Mouse (Mus musculus) T-helper 1 cell (primary cell): ENCODE data around the gene Gstp3.
"Not testable (repeated sequence)": the region's sequence is repeated elsewhere in the genome, so short reads cannot be mapped to it uniquely, and the experiment has no call there.

ENCODE experiments used
- in situ Hi-C: fragments of 300-600 bp; cut with MboI, MseI; formaldehyde crosslinking; loops from one replicate; pipeline ENCODE4 v1.15.1; 2025; ENCODE audit warnings: high pct_unique_total_duplicates

The Gstp3 gene

DNA sequence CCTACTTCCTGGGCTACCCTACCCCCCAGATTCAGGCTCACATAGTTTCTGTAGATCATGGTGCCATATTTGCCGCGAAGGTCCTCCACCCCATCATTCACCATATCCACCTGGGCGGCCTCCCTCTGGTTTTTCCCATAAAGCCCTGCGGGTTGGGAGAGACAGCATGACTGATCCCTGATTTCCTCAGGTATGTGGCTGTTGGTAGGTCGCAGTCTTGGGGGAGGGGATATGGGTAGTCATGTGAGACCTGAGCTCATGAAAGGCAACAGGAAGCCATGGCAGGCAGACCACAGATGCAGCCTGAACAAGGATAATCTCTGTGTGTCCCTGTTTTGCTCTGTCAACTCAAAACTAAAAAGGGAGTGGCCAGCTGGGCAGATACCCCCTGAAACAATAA is 18.4 kb downstream of the Gstp3 start:
- in situ Hi-C loops = not testable (repeated sequence)

DNA sequence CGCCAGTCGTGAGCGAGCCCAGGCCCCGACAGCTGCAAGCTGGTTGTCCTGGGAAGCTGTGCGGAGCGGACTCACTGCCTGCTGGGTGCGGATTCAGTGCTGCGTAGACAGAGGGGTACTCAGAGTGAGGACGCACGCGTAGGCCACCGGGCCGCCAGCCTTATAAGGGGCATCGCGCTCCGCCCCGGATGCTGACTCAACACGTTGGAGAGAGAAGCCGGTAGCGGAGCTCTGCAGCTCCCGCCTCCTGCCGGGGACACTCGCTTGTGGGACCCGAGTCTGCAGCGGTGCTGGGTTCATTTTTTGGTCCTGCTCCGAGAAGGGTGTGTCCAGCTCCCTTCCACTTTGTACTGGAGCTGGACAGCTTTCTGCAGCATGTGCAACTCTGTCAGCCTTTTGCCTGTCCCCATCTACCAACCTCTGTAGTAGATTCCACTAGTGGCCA is 21.6 kb downstream of the Gstp3 start, which contains the start of gene Gstp1:
TSS of gene Gstp1 (minus strand) at position 198 of the 445 bp plus-strand sequence.
- in situ Hi-C loops = no loop called here

DNA sequence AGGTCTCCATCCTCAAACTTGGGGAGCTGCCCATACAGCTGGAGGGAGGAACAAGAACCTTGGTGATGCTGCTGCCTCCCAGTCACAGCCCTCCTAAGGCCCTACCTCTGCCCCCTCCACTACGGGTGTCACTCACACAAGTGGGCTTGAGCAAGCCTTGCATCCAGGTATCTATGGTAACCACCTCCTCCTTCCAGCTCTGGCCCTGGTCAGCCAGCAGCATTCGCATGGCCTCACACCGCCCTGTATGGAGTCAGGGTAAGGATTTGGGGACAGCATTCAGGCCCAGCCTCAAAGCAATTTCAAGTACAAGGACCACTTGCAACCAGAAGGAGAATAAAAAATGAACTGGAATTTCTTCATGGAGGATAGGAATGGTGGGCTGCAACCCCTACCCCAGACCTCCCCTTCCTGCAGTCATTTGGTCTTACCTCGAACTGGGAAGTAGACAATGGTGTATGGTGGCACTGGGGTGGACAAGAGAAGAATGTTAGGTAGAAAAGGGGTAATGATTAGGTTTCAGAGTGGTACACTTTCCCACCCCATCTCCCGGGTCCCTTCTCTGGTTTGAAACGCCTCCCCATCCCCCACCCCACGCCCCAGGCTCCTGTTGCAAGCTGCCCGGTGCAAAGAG is 22.1 kb downstream of the Gstp3 start:
- in situ Hi-C loops = not testable (repeated sequence)

DNA sequence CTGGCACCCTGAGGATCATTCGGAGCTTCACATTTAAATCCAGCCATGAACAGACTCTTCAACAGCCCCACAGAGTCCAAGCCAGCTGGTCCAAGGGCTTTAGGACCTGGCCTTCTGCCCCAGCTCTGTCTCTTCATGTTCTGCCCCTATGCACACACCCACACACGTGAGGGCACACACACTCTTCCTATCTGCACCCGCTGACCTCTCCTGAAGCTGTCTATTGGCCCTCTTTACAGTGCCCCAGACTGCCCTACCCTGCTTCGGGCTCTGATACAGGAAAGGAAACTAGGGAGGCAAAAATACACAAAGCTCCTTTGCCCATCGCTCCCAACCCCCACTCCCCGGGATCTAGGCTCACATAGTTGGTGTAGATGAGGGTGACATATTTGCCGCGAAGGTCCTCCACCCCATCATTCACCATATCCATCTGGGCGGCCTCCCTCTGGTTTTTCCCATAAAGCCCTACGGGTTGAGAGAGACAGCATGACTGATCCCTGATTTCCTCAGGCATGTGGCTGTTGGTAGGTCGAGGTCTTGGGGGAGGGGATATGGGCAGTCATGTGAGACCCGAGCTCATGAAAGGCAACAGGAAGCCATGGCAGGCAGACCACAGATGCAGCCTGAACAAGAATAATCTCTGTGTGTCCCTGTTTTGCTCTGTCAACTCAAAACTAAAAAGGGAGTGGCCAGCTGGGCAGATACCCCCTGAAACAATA is 22.9 kb downstream of the Gstp3 start:
- in situ Hi-C loops = no loop called here

DNA sequence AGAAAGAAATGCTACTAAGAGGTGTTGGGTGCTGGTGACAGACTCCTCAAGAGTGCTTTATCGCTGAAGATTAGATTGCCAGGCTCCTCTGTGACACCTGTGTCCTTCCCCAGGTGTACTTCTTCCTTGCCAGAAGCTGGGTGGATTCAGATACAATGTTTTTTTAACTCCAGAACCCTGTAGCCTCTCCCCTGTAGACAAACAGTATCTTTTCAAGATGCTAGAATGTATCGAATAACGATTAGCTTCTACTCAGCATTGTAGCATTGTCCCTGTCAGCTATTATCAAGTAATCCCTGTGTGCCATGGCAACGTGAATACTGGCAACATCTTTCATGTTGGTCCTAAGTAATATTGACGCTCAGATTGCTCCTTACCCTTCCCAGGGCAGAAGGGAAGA is 25.6 kb downstream of the Gstp3 start:
- in situ Hi-C loops = no loop called here

DNA sequence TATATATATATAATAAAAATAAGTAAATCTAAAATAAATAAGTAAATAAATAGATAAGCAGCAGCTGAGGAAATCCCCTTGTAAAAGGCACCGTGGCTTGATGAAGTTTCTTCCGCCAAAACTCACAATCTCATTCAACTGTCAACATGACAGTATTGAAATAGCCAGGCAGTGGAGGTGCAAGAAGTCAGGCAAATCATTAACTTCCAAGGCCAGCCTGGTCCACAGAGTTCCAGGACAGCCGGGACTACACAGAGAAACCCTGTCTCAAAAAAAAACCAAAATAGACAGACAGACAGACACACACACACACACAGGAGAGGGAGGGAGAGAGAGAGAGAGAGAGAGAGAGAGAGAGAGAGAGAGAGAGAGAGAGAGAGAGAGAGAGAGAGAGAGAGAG is 26.1 kb downstream of the Gstp3 start:
- in situ Hi-C loops = no loop called here

DNA sequence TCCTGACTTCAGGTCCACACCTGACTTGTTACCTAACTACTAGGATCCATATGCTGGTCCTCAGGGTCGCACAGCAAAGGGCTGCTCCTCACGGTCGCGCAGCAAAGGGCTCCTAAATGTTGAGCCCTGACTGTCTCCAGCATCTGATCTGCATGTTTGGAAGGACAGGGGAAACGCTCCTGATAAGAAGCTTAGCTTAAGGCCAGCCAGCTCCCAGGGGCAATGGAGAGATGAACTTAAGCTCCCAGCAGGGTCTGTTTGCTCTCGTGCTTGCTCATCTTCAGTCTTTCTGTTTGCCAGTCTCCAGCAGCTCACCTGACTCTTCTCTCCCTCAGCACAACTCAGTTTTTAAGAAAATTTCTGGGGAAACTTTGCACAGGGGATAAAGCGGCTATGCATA is 26.7 kb downstream of the Gstp3 start:
- in situ Hi-C loops = no loop called here

DNA sequence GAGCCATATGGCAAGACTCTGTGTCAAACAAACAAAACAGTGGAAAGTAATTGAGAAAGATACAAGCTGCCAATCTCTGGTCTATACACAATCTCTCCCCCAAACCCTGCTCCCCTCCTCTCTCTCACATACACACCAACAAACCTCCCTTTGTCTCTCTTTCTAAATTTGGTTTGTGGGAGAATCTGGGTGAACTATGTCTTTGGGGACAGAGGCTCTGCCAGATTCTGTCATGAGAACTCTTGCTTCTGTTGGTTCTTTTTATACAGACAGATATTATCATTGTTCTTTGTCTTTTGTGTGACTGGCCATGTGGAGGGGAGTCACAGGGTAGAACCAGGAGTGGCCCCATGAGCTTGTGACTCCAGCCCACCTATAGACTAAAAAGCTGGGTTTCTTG is 31.8 kb downstream of the Gstp3 start:
- in situ Hi-C loops = no loop called here

DNA sequence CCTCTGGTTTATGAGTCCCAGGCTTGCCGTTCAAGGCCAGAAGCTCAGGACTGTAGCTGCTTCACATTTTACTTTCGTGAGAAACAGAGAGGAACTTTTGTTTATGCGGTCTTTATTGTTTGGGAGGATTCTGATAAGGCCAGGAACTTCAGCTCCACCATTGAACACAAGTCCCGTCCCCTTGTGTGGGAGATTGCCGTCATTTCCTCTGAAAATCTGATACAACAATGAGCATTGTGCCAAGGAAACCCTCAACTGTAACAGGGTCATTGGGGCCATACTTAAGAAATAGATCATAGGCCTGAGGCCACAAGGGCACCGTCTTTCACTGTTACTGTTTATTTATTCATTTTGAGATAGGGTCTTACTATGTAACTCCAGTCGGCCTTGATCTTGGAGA is 36.2 kb downstream of the Gstp3 start:
- in situ Hi-C loops = no loop called here

DNA sequence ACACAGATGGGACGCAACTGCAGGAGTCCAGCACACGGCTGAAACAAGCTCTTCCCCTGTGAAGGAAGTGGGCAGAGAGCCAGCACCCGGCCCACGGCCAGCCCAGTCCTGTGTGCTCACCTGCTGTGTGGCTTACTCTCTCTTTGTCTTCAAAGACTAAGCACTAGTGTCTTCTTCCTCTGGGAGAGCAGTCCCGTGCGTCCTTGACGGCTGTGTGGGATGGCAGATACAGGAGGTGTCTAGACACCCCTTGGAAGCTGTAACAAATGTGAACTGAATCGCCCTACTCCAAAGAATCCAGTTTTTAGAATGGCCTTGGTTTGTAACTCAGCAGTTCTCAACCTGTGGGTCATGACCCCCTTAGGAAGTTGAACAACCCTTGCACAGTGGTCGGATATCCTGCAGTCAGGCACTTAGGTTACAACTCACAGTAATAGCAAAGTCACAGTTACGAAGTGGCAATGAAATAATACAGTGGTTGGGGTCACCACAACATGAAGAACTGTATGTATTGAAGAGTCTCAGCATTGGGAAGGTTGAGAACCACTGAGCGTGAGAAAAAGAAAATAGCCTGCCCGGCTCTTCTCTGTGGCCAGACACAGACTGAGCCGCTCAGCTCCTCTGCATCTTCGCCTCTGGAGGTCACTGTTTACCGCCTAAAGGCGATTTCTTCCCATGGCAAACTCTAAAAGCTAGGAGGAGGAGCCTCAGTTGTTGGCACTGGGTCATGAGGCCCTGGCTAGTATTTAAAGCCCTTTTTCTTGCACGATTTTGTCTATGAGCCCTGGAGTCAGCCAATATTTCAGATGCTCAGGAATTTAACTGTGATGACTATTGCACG is 40.4 kb downstream of the Gstp3 start:
- in situ Hi-C loops = loop anchor here (5.0 kb wide), 2 partner anchors 33 to 68 kb away; no protein-coding TSS in a partner anchor

DNA sequence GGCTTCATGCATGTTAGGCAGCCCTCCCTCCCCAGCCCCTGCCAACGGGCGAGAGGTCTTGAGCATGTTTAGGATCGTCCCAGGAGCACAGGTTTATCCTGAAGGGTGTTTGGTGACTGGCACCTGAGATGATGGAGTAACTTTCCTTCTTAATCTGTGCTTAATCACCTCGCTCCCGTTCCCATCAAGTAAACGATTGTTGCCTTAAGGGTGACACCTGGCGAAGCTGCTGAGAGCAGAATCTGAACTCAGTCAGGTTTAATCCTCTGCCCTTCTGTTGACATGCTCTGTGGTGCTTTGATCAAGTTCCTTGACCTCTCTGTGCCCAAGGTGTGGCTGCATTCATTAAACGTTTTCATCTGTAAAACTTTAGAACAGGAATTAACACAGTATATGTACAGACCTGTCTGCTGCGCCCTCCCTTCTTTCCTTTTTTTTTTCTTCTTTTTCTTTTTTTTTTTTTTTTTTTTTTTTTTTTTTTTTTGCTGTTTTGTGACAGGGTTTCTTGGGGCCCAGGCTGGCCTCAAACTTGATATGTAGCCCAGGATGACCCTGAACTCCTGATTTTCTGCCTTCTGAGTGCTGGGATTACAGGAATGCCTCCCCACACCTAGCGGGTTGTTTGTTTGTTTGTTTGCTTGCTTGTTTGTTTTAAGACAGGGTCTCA is 41.3 kb downstream of the Gstp3 start:
- in situ Hi-C loops = loop anchor here (5.0 kb wide), 2 partner anchors 34 to 69 kb away; no protein-coding TSS in a partner anchor

DNA sequence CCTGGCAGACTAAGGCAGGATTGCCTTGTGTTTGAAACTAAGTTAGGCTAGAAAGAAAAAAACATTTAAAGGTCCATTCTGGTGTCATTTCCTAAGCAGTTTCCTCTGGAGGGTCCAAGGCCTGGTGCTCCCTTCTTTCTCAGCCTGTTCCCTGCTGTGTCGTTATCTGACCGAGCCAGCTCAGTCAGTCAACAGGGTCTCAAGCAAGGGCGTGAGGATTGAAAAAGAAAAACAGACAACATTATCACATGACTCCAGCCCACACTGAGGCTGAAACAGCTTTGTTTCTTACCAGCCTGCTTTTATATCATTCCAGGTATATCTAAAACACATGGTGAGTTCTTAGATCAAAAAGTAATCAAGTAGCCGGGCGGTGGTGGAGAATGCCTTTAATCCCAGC is 43.7 kb downstream of the Gstp3 start:
- in situ Hi-C loops = loop anchor here (5.0 kb wide), 2 partner anchors 37 to 72 kb away; no protein-coding TSS in a partner anchor

DNA sequence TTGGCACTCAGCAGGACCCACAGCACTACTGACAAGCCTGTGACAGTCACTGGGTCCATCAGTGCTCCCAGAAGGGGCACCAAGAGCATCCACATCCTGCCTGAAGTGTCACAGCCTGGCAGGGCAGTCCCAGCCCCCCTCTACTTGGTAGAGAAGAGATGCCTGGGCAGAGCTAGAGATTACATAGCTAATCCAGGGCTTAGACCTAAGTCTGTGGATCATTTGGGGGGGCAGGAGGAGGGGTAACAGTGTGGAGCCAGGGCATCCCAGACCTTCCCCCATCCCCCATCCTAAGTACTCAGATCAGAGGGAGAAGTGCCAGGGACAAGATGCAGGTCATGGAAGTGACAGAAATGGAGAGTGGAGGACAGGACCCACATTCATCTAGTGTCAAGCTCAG is 44.6 kb downstream of the Gstp3 start:
- in situ Hi-C loops = loop anchor here (5.0 kb wide), 2 partner anchors 37 to 72 kb away; no protein-coding TSS in a partner anchor

DNA sequence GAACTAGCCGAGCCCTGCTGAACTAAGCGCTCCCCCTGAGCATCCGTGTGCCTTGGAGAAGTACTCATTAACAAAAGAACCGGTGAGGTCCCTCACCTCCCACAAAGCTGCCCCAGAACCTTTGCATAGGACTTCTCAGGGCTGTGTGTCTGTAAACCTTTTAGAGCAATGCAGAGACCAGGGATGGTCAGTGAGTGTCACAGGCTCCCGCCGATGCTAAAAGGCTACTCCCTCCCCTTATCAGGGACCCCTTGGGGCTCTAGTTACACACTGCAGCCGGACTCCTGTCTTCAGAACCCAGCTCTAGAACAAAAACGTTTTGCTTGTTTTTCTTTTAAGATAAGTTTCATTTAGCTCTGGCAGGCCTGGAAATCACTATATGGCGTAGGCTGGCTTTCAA is 46.3 kb downstream of the Gstp3 start:
- in situ Hi-C loops = no loop called here

DNA sequence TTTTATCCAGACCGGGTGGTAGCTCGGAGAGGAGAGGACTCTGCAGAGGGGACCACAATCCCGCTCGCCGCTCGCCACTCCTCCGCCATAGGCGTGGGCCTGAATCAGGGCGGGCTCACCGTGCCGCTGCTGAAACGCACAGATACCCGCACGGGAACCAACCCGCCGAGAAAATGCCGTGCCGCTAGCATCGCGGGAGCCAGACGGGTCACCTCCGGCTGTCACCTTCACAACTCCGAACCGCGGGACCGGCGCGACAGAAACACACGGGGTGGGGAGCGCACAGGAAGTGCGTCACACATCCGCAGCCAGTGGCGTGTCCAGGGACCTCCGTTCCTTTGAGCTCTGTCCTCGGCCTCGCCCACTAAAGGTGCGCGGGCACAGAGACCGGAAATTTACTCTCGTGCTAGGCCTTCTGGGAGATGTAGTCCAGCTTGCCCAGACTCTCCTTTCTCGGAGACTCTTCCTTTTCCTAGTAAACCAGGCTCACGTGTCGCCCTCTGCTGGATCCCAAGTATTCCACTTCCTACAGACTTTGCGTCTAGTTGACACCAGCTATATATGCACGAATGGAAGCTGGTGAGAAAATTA is 46.8 kb downstream of the Gstp3 start, which contains the start of gene Ndufv1:
TSS of gene Ndufv1 (minus strand) at position 375 of the 591 bp plus-strand sequence.
- in situ Hi-C loops = no loop called here

DNA sequence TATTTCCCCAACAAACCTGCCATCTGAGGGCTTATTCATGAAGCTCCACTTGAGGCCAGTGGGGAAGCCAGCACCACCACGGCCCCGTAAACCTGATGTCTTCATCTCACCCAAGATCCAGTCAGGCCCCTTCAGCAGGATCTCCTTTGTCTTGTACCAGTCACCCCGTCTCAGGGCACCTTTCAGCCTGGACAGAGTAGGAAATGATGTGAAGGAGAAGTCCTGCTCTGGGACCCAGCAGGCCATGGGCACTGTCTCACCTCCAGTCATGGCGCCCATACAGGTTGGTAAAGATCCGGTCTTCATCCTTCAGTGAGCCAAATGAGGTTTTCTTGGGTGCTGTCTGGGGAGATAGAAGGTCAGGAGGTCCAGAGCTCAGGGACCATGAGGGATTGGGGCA is 48.3 kb downstream of the Gstp3 start:
- in situ Hi-C loops = no loop called here
